Mouse (Mus musculus): ENCODE results near the gene Gm43064. TPM values are rescaled to one million over a fixed set of nuclear protein-coding genes. Genes with fewer than 3 reads are reported as not detected.

Gm43064 gene
- 0.15 TPM in 1 of 2 replicates, not detected in the other for polyA plus RNA-seq (2014; fragmentation: Nextera tagmentation; extraction: Ambion mirVana)

- Histone ChIP-seq H3K9me3 (ENCODE audit: control insufficient read depth, low read length) (no peaks in the 10 kb centered on the region), H3K36me3 (ENCODE audit: control insufficient read depth, insufficient read depth, low read length) (peaks cover 4% of the 10 kb centered on the region; the same call in 1 of the 2 replicates)
- peak; percentile 98 for ATAC-seq (ENCODE audit: low FRiP score)
Observed at GRCm38 (mm10) chr3:103808891-103809798, at the start of gene Gm43064, which contains the start of the genes Dclre1b and Ap4b1. Gm43064 (plus strand) TSS chr3:103809573. Dclre1b (minus strand) TSS chr3:103809444. Ap4b1 (plus strand) TSS chr3:103809520.

DNA sequence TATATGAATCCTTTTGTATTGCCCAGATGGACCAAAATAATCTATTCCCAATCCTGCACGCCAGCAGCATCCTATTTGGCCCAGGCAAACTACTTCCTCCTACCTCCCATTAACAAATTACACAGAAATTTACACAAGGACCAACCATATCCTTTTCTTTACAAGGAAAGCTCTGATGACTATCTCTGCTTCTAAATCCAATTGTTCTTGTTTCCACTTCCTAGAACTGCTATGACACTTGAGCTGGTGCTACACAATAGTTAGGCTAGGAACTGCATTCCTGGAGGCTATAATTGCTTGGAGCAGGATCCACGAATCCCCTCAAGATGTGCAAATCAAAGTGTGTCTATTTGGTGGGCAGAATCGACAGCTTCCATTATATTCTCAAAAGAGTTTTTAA lies 42.6 kb upstream of the Gm43064 start:
- Histone ChIP-seq H3K9me3 (ENCODE audit: control insufficient read depth, low read length) (no peaks in the 10 kb centered on the region), H3K27ac (ENCODE audit: low read depth, low read length) (no peak overlapping the region), H3K36me3 (ENCODE audit: control insufficient read depth, insufficient read depth, low read length) (peaks cover 2% of the 10 kb centered on the region; the same call in 1 of the 2 replicates), H3K9ac (ENCODE audit: low read length) (no peak overlapping the region), H3K4me1 (ENCODE audit: control insufficient read depth, insufficient read depth, low read length) (no peaks in the 10 kb centered on the region), H3K27me3 (ENCODE audit: control insufficient read depth, insufficient read depth, low read length) (no peaks in the 10 kb centered on the region), H3K4me3 (ENCODE audit: low read depth, low read length) (no peak overlapping the region), H3K4me2 (no peak overlapping the region)
- DNase-seq (ENCODE audit: low spot score, missing footprints), result no peak
- 75% methylated on average over 3 of the region's 3 CpGs for WGBS
- no peak for ATAC-seq (ENCODE audit: low FRiP score)

More at GRCm38 (mm10) chr3:103808891-103809798, at the start of gene Gm43064, which contains the start of the genes Dclre1b and Ap4b1:
- under 1% methylated on average over 63 of the region's 70 CpGs for WGBS
- Histone ChIP-seq H3K27me3 (ENCODE audit: control insufficient read depth, insufficient read depth, low read length) (no peaks in the 10 kb centered on the region), H3K9ac (ENCODE audit: low read length) (peak within 1 kb of the TSS; percentile 94), H3K4me3 (ENCODE audit: low read depth, low read length) (peak within 1 kb of the TSS; percentile 57), H3K4me2 (peak within 1 kb of the TSS; percentile 65), H3K4me1 (ENCODE audit: control insufficient read depth, insufficient read depth, low read length) (no peaks in the 10 kb centered on the region), H3K27ac (ENCODE audit: low read depth, low read length) (peak within 1 kb of the TSS; percentile 83)
- DNase-seq (ENCODE audit: low spot score, missing footprints), result peak; percentile 99

DNA sequence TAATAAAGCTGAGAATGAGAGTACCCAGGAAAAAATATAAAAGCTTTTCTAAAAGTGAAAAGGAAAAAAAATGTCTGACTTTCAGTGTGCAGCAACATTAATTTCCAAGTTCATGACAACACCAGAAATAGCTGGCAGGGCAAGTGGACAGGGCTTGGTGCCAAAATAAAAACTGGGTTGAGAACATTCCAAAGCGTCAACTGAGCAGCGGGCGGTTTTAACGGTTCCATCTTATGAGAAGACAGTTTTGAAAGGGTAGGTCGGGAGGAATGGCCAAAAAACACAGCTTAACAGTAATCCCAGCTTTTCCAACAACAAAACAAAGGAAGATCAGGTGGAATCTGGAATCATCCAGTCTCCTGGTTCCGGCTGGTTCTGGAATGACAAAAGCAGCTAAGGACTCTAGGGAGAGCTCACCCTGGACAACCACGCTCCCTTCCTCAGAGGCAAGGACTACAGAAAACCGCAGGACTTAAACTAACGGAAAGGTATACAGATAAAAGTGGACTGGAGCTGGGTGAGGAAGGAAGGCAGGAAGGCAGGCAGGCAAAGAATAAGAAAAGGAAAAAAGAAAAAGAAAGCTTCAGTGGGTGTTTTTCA lies 37.7 kb upstream of the Gm43064 start:
- no peak for DNase-seq (ENCODE audit: low spot score, missing footprints)
- Histone ChIP-seq H3K27ac (ENCODE audit: low read depth, low read length) (no peak overlapping the region), H3K4me3 (ENCODE audit: low read depth, low read length) (no peak overlapping the region), H3K27me3 (ENCODE audit: control insufficient read depth, insufficient read depth, low read length) (no peaks in the 10 kb centered on the region), H3K36me3 (ENCODE audit: control insufficient read depth, insufficient read depth, low read length) (peaks cover 2% of the 10 kb centered on the region; the same call in 1 of the 2 replicates), H3K9me3 (ENCODE audit: control insufficient read depth, low read length) (no peaks in the 10 kb centered on the region), H3K4me2 (no peak overlapping the region), H3K9ac (ENCODE audit: low read length) (no peak overlapping the region), H3K4me1 (ENCODE audit: control insufficient read depth, insufficient read depth, low read length) (no peaks in the 10 kb centered on the region)
- ATAC-seq (ENCODE audit: low FRiP score), result no peak
- whole genome bisulfite sequencing, result 83% methylated on average over 9 of the region's 9 CpGs

- peaks cover 3% of the 10 kb centered on the region; the same call in 1 of the 2 replicates for H3K36me3 ChIP-seq (ENCODE audit: control insufficient read depth, insufficient read depth, low read length)
- no peak overlapping the region for H3K4me3 ChIP-seq (ENCODE audit: low read depth, low read length)
- no peak for ATAC-seq (ENCODE audit: low FRiP score)
- no peaks in the 10 kb centered on the region for H3K9me3 ChIP-seq (ENCODE audit: control insufficient read depth, low read length)
- no peak overlapping the region for H3K9ac ChIP-seq (ENCODE audit: low read length)
- no peak overlapping the region for H3K27ac ChIP-seq (ENCODE audit: low read depth, low read length)
- H3K27me3 ChIP-seq (ENCODE audit: control insufficient read depth, insufficient read depth, low read length), result no peaks in the 10 kb centered on the region
- H3K4me2 ChIP-seq, result no peak overlapping the region
- 83% methylated on average over 4 of the region's 4 CpGs for WGBS
- no peaks in the 10 kb centered on the region for H3K4me1 ChIP-seq (ENCODE audit: control insufficient read depth, insufficient read depth, low read length)
- no peak for DNase-seq (ENCODE audit: low spot score, missing footprints)
Observed at GRCm38 (mm10) chr3:103772846-103773245, 36.5 kb upstream of the Gm43064 start.

DNA sequence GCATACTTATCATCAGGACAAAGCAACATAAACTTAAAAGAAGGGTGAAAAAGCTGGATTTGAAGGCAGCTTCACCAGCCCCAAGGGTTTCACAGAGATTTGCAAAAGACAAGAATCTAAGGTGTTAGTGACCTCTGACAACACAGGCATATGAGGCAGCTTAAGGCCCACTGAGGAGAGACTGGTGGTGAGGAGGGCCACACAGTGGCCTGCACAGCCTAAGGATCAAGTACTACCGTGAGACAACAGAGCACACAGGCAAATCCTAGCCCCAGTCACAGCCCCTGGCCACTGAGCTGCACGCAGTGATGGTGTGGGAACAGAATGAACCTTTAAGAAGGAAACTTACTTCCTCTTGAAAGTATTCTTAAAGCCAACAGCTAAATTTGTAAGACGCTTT lies 35.9 kb upstream of the Gm43064 start:
- no peak for ATAC-seq (ENCODE audit: low FRiP score)
- Histone ChIP-seq H3K4me2 (no peak overlapping the region), H3K9me3 (ENCODE audit: control insufficient read depth, low read length) (no peaks in the 10 kb centered on the region), H3K36me3 (ENCODE audit: control insufficient read depth, insufficient read depth, low read length) (peaks cover 2% of the 10 kb centered on the region; the same call in 1 of the 2 replicates), H3K27me3 (ENCODE audit: control insufficient read depth, insufficient read depth, low read length) (no peaks in the 10 kb centered on the region), H3K9ac (ENCODE audit: low read length) (no peak overlapping the region), H3K27ac (ENCODE audit: low read depth, low read length) (no peak overlapping the region), H3K4me3 (ENCODE audit: low read depth, low read length) (no peak overlapping the region), H3K4me1 (ENCODE audit: control insufficient read depth, insufficient read depth, low read length) (no peaks in the 10 kb centered on the region)
- WGBS, result 80% methylated on average over 3 of the region's 3 CpGs
- no peak for DNase-seq (ENCODE audit: low spot score, missing footprints)

GRCm38 (mm10) chr3:103774009-103774408 lies 35.4 kb upstream of the Gm43064 start:
- no peak for ATAC-seq (ENCODE audit: low FRiP score)
- no peak overlapping the region for H3K4me2 ChIP-seq
- no peak for DNase-seq (ENCODE audit: low spot score, missing footprints)
- no peaks in the 10 kb centered on the region for H3K4me1 ChIP-seq (ENCODE audit: control insufficient read depth, insufficient read depth, low read length)
- H3K9me3 ChIP-seq (ENCODE audit: control insufficient read depth, low read length), result no peaks in the 10 kb centered on the region
- peaks cover 2% of the 10 kb centered on the region; the same call in 1 of the 2 replicates for H3K36me3 ChIP-seq (ENCODE audit: control insufficient read depth, insufficient read depth, low read length)
- WGBS, result 90% methylated on average over 15 of the region's 15 CpGs
- no peak overlapping the region for H3K27ac ChIP-seq (ENCODE audit: low read depth, low read length)
- no peak overlapping the region for H3K9ac ChIP-seq (ENCODE audit: low read length)
- H3K4me3 ChIP-seq (ENCODE audit: low read depth, low read length), result no peak overlapping the region
- H3K27me3 ChIP-seq (ENCODE audit: control insufficient read depth, insufficient read depth, low read length), result no peaks in the 10 kb centered on the region

- no peak for ATAC-seq (ENCODE audit: low FRiP score)
- Histone ChIP-seq H3K4me1 (ENCODE audit: control insufficient read depth, insufficient read depth, low read length) (no peaks in the 10 kb centered on the region), H3K4me2 (no peak overlapping the region), H3K9me3 (ENCODE audit: control insufficient read depth, low read length) (no peaks in the 10 kb centered on the region), H3K4me3 (ENCODE audit: low read depth, low read length) (no peak overlapping the region), H3K27ac (ENCODE audit: low read depth, low read length) (no peak overlapping the region), H3K9ac (ENCODE audit: low read length) (no peak overlapping the region), H3K27me3 (ENCODE audit: control insufficient read depth, insufficient read depth, low read length) (no peaks in the 10 kb centered on the region), H3K36me3 (ENCODE audit: control insufficient read depth, insufficient read depth, low read length) (peaks cover 2% of the 10 kb centered on the region; the same call in 1 of the 2 replicates)
- no peak for DNase-seq (ENCODE audit: low spot score, missing footprints)
- 91% methylated on average over 11 of the region's 11 CpGs for WGBS
Observed at GRCm38 (mm10) chr3:103777940-103778339, 31.4 kb upstream of the Gm43064 start.

DNA sequence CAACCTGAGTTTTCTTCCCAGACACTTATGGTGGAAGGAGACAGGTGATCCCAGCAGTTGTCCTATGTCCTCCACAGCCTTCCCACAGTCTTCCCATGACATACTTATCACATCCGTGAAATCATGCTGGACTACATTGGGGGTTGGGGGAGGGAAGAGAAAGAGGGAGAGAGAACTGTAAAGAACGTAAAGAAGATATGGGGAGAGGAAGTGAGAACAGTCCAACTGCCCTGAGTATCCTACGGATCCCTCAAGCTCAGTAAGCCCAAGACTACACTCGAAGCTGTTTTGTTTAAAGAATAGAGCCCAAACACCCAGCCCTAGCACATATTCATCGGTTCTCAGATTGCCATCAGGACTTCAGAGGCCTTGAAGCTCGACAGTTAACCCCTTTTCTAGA lies 30.7 kb upstream of the Gm43064 start:
- no peaks in the 10 kb centered on the region for H3K4me1 ChIP-seq (ENCODE audit: control insufficient read depth, insufficient read depth, low read length)
- ATAC-seq (ENCODE audit: low FRiP score), result no peak
- peaks cover 2% of the 10 kb centered on the region; the same call in 1 of the 2 replicates for H3K36me3 ChIP-seq (ENCODE audit: control insufficient read depth, insufficient read depth, low read length)
- no peaks in the 10 kb centered on the region for H3K9me3 ChIP-seq (ENCODE audit: control insufficient read depth, low read length)
- H3K4me3 ChIP-seq (ENCODE audit: low read depth, low read length), result no peak overlapping the region
- H3K27ac ChIP-seq (ENCODE audit: low read depth, low read length), result no peak overlapping the region
- WGBS, result 88% methylated on average over 6 of the region's 6 CpGs
- no peak overlapping the region for H3K4me2 ChIP-seq
- DNase-seq (ENCODE audit: low spot score, missing footprints), result no peak
- no peak overlapping the region for H3K9ac ChIP-seq (ENCODE audit: low read length)
- H3K27me3 ChIP-seq (ENCODE audit: control insufficient read depth, insufficient read depth, low read length), result no peaks in the 10 kb centered on the region

DNA sequence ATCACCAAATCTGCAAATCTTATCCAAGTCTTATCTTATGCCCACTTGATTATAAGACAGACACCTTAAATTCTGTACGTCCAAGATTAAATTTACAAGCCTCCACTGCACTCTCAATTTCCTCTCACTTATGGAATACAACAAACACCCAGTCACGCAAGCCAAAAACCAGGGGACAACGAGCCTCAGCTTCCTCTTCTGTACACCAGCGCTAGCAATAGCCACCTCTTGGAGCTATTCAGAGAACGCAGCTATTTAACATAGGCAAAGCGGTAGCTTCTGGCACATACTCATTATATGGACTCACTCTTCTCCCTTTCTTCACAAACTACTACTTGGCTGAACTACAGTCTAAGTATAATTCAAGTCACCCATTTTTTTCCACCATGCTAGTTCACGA lies 30.2 kb upstream of the Gm43064 start:
- no peak for ATAC-seq (ENCODE audit: low FRiP score)
- WGBS, result 86% methylated on average over 7 of the region's 7 CpGs
- no peaks in the 10 kb centered on the region for H3K27me3 ChIP-seq (ENCODE audit: control insufficient read depth, insufficient read depth, low read length)

More for the DNA sequence above, 30.2 kb upstream of the Gm43064 start:
- no peaks in the 10 kb centered on the region for H3K9me3 ChIP-seq (ENCODE audit: control insufficient read depth, low read length)
- no peak overlapping the region for H3K4me3 ChIP-seq (ENCODE audit: low read depth, low read length)
- H3K4me1 ChIP-seq (ENCODE audit: control insufficient read depth, insufficient read depth, low read length), result no peaks in the 10 kb centered on the region
- DNase-seq (ENCODE audit: low spot score, missing footprints), result no peak
- no peak overlapping the region for H3K4me2 ChIP-seq
- no peak overlapping the region for H3K9ac ChIP-seq (ENCODE audit: low read length)
- H3K36me3 ChIP-seq (ENCODE audit: control insufficient read depth, insufficient read depth, low read length), result peaks cover 2% of the 10 kb centered on the region; the same call in 1 of the 2 replicates
- no peak overlapping the region for H3K27ac ChIP-seq (ENCODE audit: low read depth, low read length)
